Mouse (Mus musculus) spleen, postnatal 4 days (tissue): ENCODE results near the gene Stim2.

Experiments
- DNase-seq, 2 experiments: peaks; one replicate each; pipeline ENCODE4 v3.0.0; 2022; ENCODE audit warnings: low spot score in 2 of 2

Stim2 gene

DNA sequence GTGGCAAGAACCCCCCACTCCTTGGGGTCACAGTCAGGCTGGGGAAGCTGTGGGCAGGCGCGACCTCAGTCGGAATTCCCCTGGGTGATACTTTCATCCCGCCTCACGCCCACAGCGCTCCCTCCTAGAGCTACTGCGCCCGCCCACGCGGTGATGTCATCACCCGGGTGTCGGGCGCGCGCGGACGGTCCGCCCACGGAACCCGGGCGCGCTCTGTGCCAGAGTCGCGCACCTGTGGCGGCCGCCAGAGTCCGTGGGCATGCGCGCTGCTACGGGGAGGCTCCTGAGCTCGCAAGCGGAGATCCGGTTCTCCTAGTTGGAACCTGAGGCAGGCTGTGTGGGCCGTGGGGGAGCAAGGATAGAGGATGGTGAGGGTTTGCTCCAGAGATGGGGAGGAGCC lies 3.0 kb upstream of the Stim2 start:
- peak; percentile 71 to 88 for DNase-seq

DNA sequence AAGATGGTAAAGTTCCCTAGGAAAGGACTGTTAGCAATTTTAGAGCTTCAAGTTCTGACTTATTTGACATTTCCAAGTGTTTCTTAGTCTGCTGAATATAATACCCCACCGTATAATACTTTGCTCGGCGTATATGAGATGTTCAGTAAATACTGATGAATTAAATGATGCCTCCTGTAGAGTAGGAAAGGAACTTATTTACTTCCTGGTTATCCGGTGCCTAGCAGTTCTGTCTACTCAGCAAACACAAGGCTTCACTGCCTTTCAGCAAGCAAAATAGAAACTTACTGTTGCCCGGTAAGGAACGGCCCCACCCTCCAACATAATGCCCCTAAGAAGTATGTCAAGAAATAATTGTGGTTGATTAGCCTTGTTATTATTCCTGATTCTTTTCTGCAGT lies 1.5 kb upstream of the Stim2 start:
- no peak for DNase-seq

DNA sequence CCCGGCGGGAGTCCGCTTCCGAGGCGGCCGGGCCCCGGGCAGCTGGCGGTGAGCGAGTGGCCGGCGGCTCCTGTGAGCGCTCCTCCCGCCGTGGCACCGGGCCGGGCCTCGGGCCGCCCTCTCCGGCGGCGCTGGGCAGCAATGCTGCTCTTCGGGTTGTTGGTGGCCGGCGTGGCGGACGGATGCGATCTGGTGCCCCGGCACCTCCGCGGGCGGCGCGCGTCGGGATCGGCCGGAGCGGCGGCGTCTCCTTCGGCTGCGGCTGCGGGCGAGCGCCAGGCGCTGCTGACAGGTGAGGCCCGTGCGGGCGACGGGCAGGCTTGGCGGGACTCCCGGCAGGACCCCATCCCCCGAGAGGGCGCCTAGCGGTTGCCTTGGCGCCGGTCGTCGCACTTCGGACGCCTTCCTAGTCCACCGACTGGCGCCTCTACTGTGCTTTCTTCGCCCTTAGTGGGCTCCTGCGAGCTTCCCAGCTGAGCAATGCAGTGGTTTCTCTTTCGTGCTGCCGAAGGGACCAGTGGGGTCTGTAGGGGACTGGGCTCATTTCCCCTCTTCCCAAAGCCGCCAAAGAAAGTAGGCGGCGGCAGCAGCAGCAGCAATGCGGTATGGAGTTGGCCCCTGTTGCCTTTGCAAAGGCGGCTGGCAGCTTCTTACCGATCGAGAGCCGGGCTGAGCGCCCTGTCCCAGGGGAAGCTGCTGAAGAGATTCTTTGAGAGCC lies 603 bp downstream of the Stim2 start:
- DNase-seq: peak; percentile 59 to 82

DNA sequence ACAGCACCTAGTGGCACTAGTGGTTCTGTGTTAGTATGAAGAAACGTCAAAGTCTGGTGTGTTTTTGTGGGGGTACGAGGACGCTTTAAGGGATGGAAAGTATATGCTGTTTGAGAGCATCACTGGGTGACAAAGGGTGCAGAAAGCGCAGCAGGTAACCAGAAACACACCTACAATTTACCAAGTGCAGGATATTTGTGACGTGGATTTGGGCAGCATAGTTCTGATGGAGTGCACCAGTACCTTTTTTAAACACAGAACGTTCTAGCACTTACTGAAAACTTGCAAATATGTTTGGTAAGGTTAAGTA lies 1.1 kb downstream of the Stim2 start:
- no peak for DNase-seq

DNA sequence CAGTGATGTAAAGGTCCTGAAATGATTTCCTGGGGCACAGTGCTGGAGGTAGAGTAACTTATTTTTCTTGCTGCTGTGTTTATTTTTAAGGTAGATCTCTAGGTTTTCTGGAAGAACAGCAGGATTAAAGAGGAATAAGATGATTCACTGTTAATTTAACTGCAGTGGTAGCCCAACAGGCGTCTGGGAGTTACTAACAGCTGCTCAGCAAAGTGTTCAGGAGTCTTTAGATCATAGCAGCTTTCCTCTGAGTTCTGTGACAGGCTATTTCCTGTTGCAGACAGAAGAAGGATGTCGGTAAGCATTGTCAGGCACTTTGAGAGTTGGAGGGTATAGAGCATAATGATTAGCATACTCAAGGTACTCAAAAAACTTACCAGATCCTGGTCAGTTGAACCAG lies 1.5 kb downstream of the Stim2 start:
- no peak for DNase-seq

DNA sequence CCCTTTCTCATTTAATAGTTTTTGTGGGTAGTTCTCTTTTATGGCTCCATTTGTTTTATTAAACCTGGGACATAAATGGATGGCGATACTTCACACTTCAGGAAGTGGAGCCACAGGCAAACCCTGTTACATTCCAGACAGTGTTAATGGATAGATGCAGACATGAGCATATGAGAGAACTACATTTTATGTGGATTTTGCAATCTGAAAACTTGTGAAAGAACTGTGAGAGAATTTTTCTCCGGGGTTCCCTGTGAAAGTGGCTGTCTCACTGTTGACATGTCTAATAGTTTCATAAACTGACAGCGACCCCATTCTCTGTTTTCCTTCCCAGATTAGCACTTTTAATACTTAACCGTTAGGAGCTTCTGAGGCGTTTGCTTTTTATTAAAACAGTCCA lies 2.7 kb downstream of the Stim2 start:
- no peak for DNase-seq

DNA sequence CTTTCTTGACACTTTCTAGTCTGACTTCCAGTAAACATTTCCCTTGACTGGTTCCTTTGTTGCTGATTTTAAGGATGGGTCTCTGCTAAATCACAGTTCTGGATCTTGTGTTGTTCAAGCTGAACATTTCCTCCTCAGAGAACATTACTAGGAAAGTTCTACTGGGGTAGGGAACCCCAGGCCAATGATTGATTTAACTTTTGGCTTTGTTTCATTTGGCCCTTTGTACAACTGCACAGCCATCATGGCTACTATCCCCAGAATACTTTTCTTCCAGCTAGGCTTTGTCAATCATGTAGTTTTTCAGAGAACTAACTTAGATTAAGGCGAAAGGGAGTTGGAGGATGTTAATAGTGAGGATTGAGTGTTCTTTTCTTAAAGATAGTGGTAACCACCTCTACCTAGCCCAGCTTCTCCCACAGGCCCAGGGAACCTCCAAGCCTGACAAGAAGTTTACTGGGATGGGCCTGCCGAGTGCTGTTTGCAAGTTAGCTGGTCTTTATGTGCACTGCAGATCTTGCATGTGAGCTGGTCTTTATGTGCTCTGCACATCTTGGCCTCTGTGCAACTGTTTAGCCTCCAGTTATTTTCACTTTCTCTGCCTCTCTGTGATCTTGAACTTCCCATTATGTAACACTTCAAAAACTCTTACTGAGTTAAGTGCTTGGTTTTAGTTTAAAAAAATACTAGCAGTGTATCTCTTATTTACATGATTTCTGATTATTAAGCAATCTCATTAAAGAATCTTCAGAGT lies 7.0 kb downstream of the Stim2 start:
- no peak for DNase-seq

DNA sequence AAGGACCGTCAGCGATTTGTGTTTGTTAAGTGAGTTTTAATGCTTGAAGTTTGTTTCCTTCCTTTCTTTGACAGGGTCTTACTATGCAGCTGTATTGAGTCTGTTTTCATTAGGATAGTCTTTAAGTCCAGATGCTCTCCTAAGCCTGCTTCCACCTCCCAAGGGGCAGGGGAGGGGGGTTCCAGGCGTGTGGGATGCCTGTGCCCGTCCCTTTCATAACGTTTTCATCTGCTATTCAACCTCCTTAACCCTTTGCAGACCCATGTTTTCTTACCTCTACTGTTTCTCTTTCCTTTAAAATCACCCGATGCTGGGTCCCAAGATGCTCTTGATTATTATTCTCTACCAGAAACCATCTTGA lies 7.5 kb downstream of the Stim2 start:
- DNase-seq: no peak

DNA sequence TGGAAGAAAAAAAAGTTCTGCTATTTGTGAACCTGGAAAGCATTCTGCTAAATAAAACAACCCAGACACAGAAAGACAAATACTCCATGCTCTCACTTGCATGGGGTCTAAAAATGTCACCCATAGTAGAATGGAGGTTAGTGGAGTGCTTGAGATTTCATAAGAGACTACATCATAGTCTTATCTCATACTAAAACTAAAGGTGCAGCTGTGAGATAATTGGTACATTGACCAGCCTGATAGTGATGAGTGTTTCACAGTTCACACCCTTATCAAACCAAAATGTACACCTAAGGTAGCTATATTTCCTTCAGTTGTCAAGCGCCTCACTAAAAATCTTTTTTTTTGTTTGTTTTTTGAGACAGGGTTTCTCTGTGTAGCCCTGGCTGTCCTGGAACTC lies 8.5 kb downstream of the Stim2 start:
- no peak for DNase-seq

DNA sequence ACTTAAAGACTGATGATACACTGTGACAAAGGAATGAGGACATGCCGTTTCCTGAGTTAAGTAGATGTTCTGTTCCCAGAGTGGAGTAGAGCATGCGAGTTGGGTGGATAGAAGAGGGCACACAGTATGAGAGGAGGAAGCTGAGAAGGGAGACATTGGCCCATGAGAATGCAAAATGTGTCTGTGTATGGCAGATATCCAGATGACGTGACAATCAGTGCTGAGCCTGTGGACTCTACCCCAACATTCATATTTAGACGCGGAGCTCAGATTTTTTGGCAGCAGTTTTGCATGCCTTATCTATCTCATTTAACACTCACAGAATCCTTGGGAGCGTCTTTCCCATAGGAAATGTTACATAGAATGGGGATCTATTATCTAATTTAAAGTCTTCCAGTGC lies 9.3 kb downstream of the Stim2 start:
- DNase-seq: no peak

DNA sequence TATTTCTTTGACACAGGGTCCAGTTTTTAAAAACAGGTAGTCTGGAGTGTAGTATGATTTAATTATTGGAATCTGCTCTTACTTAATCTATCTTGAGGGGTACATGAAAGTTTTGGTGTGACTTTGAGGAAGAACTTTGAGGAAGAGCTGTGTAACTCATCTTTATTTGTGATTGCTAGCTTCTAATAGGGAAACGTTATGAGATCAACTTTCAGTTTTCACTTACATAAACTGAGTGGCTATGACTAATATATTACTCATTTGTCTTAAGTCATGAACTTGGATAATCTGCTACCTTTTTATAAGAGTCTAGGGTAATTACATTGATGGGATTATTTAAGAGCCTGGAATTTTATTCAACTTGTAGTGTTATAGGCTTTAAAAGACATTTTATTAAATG lies 15.0 kb downstream of the Stim2 start:
- DNase-seq: no peak

DNA sequence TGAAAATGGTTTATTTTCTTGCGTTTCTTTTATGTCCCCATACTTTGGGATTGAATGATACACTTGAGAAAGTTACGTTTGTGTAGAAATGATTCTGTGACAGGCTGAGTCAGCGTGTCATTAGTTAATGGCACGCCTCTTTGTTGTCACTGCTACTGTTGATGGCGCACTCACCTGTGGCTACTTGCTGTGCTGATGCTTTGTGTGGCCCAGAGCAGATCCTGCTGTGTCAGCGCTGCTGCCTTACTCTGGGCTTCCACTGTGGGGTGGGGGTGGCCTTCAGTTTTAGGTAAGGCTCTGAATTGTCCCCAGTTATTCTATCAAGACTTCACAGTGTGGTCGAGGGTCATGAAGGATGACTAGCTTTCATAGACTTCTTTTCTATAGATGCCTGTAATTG lies 18.8 kb downstream of the Stim2 start:
- no peak for DNase-seq

DNA sequence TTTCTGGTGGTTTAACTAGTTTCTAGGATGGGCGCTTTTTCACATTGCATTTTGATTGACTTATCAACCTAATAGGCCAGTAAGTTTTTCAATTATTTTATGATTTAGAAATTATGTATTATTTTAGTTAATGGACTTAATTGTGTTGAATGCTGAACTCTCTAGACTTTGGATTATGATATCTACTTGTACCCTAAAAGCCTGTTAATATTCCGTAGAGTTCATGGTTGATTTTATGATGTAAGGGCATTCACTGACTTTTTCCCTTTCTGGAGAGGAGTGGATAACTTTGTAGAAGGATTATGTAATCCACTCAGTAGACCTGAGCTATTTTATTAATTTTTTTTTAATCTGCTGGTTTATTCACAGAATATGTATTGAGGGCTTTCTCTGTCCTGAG lies 20.6 kb downstream of the Stim2 start:
- DNase-seq: no peak

DNA sequence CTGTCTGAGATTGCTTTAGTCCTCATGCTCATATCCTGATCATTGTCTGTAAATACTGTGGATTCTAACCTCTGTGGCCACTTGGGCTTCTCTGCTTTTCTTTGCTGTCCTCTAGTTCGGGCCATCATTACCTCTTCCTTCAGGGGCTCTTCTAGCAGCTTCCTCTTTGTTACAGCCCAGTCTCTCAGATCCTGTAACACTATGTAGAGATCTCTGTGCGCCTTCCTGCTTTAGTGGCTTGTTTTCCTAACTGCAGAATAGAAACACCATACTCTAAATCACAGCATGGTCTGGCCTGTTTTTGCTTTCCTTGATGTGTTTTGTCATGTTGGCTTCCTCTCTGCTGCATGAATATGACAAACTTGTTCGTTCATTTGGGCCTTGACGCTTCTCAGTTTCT lies 21.2 kb downstream of the Stim2 start:
- DNase-seq: no peak

DNA sequence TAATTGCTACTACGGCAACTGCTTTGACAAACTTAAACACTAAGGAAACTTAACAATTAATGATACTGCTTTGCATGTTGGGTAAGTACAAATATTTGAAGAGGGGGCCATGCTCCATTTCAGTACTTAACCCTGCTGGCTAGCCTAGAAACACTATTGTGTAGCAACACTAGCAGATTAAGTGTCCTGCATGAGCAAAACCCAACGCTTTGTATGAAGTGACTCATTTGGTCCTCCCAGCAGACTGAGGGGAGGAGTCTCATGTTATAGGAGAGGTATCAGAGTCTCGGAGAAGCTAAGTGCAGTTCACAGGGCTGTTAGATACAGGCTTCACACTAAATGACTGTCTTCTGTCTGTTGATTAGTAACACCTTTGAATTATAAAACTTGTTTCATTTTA lies 26.3 kb downstream of the Stim2 start:
- DNase-seq: no peak

DNA sequence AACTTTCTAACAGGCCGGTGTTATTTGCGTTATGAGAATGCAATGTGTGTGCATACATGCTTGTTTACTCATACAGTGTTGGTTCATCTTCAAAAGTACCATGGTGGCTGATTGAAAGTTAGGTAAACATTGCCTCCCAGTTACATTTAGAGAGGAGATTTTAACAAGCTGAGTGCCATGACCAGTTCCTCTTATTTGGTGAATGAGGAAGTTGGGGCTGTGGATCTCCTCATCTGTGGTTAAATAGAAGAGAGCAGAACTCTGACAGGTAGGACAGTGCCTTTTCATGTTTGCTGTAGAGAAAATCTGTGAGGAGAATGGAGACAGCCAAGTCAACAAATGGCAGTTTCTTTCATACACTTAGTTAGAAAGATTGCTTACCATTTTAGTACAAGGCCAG lies 27.3 kb downstream of the Stim2 start:
- no peak for DNase-seq

DNA sequence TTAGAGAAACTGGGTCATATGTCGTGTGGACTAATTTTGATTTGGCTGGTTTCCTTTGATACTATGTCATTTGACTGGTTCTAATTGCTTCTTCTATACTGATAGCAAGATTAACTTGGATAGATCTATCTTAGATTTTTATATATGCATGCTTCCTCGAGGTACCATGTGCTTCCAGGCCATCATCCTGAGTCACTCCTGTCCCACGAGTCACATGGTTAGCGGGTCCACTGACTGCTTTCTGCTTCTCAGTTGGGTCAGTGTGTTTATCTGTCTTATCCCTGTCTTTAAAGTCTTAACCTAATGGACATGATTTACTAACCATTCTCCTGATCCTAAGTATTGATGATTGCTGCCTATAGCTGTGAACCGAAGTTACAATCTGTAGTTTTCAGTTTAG lies 34.9 kb downstream of the Stim2 start:
- no peak for DNase-seq

DNA sequence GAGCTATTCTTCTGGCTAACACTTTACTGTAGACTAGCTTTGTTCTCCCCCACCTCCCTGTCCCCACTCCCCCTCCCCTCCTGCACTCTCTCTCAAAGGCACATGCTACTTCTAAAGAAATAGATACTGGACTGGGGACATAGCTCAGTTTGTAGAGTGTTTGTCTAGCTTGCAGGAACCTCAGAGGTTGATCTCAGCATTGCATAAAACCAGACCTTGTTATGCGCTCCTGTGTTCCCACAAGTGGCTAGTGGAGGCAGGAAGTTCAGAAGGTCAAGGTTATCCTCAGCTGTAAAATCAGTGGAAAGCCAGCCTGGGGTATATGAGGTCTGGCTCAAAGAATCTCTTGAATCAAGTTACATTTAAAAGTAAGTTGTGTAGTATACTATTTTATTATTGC lies 36.4 kb downstream of the Stim2 start:
- no peak for DNase-seq

DNA sequence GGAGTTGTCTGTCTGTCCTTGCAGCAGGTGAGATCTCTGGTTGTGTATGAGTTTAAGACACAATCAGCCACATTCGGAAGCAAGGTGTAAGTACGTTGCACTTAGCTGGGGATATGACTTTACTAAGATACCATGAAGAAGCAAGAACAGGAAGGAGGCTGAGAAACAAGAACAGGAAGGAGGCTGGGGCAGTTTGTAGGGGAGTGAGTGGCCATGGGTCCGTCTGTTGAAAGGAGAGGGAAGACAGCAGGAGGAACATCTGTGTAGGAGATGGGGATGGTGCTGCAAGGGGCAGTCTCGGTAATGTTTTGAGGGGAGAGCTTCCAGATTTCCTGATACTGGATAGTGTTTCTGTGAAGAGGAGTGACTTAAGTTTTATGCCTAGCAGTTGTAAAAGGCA lies 40.3 kb downstream of the Stim2 start:
- DNase-seq: no peak

DNA sequence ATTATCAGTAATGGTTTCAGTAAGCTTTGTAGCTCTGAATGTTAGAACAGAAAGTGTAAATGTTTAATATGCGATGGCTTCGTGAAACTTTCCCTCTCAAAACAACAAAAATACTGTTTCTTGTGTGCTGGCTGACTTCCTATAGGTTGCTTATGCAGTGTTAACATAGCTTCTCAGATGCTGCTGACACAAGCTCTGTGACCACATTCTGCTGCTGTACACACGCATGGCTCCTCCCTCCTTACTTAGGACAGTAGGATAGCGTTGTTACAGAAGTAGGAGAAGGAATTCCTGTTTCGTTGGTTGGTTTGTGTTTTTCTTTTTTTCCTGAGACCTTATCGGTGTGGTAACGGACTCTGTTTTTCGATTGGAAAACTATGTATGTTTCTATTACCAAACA lies 42.2 kb downstream of the Stim2 start:
- no peak for DNase-seq

DNA sequence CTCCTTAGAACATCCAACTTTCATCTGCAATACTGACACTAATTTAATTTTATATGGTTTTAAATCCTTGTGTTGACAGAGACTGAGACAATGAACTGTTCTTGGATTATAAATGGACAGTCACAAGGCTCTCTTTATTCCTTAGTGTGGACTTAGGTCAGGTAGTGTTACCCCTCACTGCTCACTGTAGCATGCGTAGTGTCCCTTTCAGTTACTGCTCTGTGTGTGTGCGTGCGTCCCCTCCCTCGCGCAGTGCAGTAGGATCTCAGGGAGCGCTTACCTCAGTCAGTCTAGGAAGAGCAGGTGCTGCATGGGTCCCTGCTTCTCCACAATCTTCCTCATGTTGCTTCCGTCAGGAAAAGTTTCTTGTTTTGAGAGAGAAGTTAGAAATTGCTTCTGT lies 43.7 kb downstream of the Stim2 start:
- no peak for DNase-seq

DNA sequence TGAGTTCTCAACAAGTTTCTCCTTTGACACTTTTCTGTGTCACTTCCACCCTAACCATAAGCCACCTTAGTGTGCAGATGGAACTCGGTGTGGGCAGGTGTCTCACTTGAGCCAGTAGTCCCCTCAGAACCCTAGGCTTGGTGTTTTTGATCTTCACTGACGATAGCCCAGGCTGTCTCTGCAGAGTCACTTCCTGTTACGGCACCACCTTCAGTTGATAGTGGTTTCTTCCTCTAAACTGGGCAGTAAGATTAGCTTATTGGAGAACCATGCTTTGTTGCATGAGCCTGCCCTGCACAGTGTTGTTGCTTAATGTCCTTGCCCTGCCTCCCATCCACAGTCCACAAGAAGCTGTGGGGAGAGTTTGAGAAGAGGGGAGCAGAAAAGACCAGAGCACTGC lies 47.2 kb downstream of the Stim2 start:
- peak in 1 of 2 experiments; percentile 16 for DNase-seq

DNA sequence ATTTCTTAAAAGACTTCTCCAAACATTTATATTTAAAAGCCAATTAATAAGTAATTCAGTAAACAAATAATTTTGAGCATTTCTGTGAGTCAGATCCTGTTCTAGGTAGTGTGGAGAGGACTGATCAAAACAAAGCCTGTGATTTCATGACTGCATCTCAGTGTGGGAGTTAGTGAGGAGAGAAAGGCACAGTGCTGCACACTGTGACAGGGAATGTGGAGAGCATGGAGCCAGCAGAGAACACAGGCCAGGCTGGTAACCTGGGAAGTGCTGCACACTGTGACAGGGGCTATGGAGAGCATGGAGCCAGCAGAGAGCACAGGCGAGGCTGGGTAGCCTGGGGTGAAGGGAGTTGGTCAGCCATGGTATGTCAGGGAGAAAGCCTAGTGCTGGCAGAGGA lies 48.1 kb downstream of the Stim2 start:
- DNase-seq: no peak

DNA sequence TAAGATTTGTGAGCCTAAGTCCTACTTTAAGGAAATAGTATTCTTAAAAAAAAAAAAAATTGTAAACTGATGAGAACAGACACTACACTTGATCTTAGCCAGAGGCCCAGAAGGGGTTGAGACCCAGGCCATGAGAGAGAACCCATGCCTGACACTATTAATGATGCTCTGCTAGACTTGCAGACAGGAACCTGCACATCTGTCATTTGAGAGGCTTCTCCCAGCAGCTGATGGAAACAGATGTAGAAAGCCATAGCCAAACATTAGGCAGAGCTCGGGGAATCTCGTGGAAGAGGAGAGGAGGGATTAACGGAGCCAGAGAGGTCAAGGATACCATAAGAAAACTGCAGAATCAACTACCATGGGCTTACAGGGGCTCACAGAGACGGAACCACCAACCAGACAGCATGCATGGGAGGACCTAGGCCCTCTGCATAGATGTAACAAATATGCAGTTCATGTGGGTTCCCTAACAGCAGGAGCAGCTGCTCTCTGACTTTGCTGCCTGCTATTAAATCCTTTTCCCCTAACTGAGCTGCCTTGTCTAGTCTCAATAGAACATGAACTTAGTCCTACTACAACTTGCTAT lies 50.9 kb downstream of the Stim2 start:
- no peak for DNase-seq
